Mouse (Mus musculus): ENCODE data around the gene Tmem179b.
A peak's percentile ranks its signal among the peaks of the same experiment; 100 is the strongest.
"Not testable (repeated sequence)": the region's sequence is repeated elsewhere in the genome, so short reads cannot be mapped to it uniquely, and the experiment has no call there.

Gene Tmem179b

DNA sequence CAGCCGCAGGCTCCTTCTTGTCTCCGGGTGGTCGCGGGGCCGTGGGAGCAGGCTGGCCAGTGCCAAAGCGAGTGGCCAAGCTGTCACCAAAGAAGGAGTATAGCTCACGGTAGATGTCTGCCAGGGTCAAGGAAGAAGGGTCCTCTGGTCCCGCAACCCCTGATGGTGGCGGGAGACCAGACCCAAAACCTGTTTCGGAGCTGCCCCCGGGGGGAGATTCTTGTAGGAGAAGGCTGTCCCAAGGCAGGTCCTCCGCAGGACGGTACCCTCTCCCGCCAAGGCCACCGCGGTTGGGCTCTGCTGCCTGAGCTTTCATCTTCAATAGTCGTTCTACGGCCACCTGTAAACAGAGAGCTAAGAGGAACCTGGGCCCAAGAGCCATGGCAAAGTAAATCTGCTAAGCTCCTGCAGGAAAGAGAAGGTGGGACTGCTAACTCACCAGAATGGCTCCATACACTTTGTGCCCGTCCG is 719 bp upstream of the Tmem179b start:
- DNase-seq = peak in 1 of 2 experiments; percentile 30

DNA sequence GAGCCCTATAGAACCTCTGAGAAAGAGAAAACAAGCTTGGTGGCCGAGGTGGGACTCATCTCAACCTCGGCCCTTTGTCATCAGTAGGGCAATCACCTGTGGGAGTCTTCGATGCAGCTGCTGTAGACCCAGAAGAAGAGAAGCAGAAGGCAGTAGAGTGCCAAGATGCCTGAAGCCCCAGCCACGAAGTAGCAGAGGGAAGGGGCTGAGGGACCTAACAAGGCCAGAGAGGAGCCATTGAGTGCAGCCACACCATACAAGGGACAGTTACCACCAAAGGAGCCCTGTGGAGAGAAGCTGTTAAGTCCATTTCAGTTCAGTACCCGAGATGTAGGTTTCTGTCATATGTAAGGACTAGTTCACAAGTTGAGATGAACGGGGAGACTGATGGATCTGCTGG is 858 bp downstream of the Tmem179b start:
- no peak for DNase-seq

DNA sequence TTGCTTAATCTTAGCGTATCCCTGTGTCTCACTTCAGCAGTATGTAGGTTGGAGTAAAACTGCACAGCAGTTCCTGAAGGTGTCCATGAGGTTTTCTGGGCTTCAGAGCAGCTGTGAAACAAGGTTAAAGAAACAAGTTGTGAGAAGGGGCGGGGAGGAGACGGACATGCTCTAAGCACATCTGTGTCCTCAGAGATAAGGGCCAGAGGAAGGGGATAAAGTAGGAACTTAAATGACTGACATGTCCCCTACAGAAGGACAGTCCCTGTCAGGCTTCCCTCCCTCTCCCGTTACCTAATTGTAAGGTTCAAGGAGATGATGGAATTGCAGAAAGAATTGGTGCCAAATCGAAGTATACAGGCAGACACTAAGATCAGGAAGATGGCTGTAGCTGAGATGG is 1.3 kb downstream of the Tmem179b start:
- DNase-seq = no peak

DNA sequence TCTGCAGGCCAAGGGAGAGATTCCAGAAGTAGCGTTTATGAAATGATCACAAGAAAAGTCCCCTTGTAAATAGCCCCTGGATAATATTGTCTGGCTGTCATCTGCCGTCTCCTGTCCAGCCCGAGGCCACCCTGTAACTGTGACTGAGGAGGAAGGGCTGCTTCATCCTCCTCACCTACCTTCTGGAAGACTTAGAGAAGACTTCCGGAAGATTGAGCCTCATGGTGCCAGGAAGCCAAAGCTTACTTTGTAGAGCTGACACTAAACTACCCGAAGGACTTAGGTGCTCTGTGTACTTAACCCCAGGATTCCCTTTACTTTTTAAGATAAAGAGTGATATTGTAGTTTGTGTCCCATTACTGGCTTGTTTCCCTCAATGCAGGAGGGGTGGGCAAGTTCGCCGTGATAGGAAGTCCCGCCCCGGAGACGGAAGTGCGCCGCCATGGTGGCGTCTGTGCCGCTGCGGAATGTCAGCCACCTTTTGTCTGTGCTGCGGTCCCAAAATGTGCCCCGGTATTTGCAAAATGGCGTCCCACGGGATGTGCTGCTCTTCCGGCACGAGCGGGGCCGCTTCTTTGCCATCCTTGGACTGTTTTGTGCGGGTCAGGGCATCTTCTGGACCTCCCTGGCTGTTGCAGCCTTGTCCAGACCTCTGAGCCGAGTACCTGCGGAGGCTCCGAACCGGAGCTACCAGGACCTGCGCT is 3.5 kb downstream of the Tmem179b start, which contains the start of gene Tmem223:
Tmem223 (plus strand) TSS at position 430 of the 704 bp plus-strand sequence.
- DNase-seq = peak; percentile 82 to 84

DNA sequence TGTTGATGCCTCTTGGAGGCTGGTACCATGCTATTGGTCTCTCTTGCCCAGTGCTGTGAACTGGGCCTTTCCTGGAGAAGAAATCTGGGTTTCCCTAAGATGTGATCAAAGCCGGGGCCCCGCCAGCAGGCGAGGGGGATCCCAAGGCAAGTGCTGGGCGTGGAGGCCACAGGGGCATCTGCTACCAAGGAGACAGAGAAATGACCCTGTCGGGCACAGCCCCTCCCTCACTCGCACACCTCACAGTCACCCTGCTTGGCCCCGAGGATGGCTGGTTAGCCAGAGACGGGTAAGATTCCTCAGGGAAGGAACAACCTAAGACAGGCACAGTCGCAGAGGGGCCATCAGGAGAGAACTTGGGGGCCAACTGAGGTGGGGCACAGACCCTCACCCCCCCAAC is 8.7 kb downstream of the Tmem179b start:
- no peak for DNase-seq

DNA sequence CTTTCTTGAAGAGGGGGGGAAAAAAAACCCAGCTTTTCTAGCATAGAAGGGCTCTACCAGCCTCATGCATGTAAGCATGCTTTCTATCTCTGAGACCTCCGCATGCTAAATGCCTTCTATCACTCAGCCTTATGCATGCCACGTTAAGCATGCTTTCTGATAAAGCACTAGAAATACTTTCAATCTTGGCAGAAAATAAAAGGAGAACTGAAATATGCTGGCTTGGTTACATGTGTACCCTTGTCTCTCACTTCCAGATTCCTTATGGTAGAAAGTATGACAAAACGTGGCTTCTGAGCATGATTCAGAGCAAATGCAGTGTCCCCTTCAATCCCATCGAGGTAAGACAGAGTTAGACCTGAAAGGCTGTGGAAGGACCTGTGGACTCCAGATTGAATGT is 11.0 kb downstream of the Tmem179b start:
- DNase-seq = no peak

DNA sequence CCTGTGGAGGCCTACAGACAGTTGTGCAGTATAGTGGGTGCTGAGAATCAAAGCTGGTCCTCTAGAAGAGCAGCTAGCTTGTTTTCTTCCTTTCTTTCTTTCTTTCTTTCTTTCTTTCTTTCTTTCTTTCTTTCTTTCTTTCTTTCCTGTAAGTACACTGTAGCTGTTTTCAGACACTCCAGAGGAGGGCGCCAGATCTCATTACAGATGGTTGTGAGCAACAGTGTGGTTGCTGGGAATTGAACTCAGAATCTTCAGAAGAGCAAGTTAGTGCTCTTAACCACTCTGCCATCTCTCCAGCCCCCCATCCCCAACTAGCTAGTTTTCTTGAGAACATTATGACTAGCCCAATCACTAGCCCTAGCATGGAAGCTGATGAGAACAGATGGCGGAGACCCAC is 13.5 kb downstream of the Tmem179b start:
- no peak for DNase-seq

DNA sequence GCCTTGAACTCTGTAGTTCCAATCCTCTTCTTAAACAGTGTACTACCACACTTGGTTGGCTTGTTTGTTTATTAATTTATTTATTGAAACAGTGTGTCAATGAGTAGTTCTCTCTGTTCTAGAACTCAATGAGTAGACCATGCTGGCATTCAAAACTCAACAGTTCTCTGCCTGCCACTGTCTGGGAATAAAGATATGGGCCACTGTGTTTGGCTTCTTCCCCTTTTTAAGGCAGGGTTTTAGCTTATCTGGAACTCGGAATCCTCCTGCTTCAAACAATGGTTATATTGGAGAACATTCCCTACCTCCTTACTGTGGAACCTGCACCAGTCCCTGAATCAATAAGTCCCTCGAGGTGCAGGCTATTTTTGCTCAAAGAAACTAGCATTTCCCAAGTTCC is 15.4 kb downstream of the Tmem179b start:
- no peak for DNase-seq

DNA sequence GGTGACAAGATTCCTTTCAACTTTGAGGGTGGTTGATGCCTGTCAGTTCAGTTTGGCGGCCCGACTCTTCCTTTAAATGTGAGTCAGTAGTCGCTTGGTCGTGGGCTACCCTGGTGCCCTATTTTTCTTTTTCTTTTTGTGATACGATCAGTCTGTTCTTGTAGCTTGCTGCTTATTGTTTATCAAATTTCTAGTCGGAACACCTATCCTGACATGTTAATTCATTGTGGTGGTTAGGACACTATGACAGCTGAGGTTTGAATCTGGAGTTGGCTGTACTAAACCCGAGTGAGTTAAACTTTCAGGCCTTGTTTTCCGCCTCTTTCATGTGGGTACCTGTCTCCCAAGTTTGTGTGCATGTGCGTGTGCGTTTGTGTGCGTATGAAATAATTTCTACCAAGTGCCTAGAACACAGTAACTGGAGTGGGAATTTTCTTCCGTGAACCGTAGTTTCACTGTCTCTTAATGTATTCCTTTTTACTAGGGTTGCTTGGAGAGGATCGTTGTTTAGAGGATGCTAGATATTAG is 16.7 kb downstream of the Tmem179b start:
- no peak for DNase-seq

DNA sequence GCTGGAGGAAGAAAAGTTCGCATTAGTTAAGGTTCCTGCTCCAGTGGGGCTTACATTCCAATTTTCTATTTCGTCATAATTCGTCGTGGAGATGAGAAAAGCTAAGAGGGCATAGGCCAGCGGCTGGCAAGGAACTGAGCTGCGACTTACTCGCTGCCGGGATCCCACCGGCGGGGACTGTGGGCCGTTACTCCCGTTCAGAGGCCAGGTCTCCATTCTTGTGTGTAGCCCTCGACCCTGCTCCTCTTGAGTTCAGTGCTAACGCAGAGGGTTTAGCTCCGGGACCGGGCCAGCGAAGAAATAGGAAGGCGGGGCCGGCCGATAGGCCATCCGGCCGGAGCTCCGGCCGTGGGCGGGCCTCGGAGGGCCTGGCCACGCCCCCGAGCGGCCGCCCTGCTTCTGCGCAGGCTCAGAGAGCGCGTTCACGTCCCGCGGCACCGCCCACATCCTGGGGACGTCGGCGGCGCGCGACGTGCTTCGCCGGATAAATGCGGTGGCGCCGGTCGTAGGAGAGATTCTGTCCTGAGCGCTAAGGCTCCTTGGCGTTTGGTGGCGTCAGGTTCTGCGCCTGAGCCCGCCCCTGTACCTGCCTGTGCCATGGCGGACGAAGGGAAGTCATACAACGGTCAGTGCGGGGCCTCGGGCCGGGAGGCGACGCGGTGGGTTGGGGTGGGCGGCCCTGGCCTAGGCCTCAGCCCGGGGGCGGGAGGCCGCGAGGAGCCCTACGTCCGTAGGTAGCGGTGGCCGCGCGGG is 17.5 kb downstream of the Tmem179b start, which contains the start of gene Nxf1:
Nxf1 (plus strand) TSS at position 439 of the 753 bp plus-strand sequence.
- peak; percentile 90 to 95 for DNase-seq

DNA sequence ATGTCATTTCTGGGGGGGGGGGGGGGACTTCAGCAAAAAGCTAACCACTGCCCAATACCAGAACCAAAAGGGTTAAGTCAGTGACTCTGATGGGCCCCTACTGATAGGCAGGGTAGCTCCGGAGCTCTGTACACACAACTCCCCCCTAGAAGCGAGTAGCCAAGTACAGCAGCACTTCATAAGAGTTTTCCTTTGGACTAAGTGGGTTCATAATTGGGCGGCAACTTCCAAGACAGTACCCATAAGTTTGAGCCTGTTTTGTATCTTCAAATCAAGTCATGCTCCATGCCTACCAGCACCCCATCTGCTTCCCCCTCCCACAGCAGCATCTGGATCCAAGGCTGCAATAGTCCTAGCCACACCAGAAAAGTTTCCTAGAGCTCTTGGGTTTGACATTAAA is 18.6 kb downstream of the Tmem179b start:
- no peak for DNase-seq

DNA sequence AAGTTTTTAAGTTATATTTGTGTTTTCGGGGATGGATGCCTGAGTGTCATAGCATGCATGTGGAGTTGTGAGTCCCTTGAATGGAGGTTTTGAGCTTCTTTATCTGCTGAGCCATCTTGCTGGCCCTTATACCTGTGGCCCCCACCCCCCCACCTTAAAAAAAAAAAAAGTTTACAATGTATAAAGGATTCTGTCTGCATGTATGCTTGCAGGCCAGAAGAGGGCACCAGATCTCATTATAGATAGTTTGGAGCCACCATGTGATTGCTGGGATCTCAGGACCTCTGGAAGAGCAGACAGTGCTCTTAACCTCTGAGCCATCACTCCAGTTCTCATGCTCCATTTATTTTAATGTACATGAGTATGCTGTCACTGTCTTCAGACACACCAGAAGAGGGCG is 26.9 kb downstream of the Tmem179b start:
- DNase-seq = no peak

DNA sequence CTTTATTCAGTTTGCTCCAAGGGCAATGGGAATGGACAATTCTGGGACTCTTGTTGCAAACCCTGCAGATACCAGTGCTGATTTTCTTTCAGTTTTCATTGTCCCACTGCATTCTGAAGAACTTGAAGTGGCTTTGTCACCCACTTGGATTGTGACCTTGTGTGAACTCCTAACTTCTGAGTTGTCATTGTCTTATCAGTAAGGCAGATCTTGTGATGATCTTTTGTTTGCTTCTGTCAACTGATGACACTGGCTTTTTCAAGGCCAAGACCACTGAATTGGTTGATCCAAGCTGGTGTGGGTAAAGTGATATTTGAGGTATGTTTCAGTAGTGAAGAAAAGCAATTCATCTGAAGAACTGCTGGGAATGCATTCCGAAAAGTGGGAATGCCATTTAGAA is 28.9 kb downstream of the Tmem179b start:
- DNase-seq = no peak

DNA sequence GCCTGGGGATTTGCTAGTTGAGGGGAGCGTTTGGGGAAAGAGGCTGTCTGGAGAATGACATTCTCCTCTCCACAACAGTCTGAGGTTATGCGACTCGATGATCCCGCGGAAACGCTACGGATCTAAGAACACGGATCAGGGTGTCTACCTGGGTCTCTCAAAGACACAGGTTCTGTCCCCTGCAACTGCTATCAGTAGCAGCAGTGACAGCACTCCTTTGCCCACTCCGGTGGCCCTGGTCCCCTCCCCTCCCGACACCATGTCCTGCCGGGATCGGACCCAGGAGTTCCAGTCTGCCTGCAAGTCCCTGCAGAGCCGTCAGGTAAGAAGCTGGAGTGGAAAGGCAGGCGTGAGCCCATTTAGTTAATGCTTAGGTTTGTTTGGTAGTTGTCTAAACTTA is 32.1 kb downstream of the Tmem179b start:
- DNase-seq = peak in 1 of 2 experiments; percentile 30

DNA sequence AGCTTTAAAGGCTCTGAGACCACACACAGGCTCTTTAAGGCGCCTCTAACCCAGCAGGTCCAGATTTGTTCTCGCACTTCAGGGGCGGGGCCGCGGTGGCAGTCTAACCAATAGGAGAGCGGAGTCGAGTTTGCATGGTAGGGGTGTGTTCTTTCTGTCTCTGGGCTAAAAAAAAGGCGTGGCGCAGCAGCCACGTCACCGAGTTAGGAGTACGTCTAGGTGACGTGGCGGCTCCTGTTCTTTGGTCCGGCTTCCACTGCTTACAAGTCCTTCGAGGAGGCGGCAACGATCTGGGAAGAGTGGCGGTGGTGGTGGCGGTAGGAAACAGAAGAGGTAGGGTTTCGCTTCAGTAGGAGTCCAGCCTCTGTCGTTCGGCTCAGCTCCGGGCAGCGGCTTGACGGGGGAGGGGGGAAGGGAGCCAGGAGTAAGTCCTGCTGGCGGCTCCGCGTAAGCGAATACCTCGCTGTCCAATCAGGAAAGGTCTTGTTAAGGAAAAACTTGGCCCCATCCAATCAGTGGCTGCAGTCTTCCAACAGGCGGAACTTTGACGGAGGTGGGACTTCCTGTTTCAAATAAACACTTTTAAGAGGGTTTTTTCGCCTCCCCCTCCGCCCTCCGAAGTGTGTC is 32.9 kb downstream of the Tmem179b start, which contains the start of gene Stx5a:
Stx5a (plus strand) TSS at position 171 of the 627 bp plus-strand sequence.
- peak; percentile 94 to 97 for DNase-seq

DNA sequence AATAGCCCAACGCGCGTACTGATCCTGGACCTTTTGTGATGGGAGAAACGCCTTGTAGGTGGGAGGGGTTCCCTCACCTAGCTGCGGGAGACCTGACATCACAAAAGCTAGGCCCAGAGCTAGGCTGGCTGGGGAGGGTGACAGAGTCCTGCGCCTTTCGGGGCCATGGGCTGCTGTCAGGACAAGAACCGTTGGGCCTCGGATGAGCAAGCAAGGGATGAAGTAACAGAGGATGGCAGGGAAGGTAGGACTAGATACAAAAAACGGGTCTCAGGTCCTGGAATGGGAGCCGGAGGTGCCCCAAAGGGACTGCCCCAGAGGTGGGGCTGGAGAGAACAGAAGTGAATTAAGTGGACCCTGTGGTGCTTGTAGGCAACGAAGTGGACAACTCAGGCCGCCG is 33.7 kb downstream of the Tmem179b start, which contains the start of gene 1700092M07Rik:
1700092M07Rik (plus strand) TSS at position 116 of the 400 bp plus-strand sequence.
- DNase-seq = peak in 1 of 2 experiments; percentile 25

DNA sequence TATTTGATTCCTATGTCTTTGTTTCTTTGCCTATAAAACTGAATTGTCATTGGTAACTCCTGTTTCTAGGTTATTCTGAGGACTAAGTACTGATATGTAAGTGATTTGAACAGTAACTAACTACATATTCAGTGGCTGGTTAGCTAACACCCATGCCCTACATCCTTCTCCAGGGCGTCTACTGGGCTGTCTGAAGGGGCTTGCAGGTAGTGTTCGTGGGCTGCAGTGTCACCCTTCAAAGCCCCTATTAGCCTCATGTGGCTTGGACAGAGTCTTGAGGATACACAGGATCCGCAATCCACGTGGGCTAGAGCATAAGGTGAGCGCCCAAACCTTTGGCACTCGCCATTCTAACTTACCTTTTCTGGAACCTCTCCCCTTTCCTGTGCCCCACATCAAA is 34.6 kb downstream of the Tmem179b start:
- DNase-seq = no peak

DNA sequence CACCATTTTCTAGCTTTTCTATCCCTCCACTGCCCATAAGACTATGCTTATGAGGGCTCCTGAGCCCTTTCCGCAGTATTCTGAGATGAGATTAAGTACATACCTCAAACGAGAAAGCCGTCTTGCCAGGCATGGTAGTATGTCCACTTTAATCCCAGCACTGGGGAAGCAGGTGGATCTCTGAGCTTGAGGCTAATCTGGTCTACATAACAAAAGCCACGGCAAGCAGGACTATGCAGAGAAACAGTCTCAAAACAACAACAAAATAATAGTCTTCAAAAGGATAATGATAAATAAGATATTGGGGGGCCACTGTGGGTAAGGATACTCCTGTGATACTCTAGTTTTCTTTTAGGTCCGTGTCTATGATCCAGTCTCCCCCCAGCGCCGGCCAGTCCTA is 35.4 kb downstream of the Tmem179b start:
- no peak for DNase-seq

DNA sequence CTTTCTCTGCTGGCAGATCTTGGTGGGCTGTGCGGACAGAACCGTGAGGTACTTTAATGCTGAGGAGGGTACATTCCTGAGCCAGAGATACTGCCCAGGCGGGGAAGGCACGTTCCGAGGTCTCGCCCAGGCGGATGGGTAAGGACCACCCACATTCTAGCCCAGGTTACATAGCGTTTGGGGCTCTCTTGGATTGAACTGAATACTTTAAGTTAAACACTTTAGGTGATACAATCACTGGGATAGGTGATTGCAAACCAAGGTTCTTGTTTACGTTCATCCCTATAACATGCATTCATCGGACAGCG is 38.2 kb downstream of the Tmem179b start:
- DNase-seq = no peak

DNA sequence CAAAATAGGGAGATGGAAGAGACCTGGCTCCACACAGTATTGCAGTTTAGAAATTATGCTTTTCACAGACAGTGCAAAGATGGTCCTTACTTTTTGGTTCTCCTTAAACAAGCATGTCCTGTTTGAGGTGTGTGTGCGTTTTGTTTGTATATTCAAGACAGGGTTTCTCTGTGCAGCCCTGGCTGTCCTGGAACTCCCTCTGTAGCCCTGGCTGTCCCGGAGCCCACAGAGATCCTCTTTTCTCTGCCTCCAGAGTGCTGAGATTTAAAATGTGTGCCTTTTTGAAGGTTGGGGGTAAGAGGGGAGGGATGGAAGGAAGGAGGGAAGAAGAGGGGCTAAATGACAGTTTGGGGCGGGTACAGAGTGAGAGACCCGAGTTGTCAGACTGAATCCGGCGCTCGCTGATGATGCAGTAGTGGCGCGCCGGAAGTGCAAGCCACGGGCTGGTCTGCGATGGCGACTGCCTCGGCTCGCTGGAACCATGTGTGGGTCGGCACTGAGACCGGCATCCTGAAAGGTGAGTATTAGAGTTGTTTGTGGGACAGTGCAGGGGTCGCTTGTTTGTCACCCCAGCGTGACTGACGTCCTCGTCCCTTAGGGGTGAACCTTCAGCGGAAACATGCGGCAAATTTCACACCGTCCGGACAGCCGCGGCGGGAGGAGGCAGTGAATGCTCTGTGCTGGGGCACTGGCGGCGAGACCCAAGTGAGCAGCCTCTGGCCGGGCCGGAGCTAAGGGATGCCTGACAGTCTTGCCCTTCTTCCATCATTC is 38.7 kb downstream of the Tmem179b start, which contains the start of gene Wdr74:
Wdr74 (plus strand) TSS at position 439 of the 771 bp plus-strand sequence.
- peak; percentile 92 to 96 for DNase-seq

DNA sequence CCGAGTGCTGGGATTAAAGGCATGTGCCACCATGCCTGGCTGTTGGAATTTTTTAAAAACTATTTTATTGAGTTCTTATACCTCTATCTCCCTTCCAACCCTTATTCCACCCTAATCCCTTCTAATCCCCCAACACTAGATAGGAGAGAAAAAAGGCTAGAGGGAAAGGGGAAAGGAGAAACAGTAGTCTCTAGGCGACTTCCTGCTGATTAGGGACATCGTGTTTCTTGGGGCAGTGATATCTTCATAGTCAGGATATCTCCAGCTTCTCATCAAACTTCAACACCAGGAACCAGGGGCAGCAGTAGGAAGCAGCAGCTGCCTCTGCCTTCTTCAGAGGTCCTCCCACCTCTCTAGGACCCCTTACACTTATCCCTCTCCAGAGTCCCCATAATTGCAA is 39.9 kb downstream of the Tmem179b start:
- no peak for DNase-seq

DNA sequence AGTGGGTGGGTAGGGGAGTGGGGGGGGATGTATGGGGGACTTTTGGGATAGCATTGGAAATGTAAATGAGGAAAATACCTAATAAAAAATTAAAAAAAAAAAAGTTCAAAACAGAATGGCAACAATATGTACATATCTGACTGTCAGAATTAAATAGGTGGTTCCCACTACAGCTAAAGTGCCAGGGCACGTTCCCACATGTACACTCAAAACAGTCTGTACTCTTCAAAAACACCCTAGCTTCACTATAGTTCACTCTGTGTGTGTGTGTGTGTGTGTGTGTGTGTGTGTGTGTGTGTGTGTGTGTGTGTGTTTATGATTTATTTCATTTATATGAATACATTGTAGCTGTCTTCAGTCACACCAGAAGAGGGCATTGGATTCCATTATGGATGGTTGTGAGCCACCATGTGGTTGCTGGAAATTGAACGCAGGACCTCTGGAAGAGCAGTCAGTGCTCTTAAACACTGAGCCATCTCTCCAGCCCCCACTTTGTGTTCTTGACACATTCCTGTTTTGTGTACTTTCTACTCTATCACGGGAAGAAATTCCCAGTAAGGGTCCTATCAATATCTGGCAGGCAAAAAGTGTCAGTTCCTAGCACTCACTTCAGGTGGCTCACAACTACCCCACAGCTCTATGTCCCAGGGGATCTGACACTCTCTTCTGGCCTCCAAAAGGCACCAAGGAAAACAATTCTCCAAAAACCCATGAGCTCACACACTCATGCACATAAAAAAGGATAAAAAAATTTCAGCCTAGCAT is 45.8 kb downstream of the Tmem179b start:
- DNase-seq = not testable (repeated sequence)
